Mouse (Mus musculus) MEL (cell line): ENCODE data around the gene Polr2e. TPM values are rescaled to one million over a fixed set of nuclear protein-coding genes. Genes with fewer than 3 reads are reported as not detected.
A peak's percentile ranks its signal among the peaks of the same experiment; 100 is the strongest.

Experiments used
- DNase-seq: peaks from one replicate; pipeline ENCODE4 v3.0.0; 2011; ENCODE audit warnings: low read depth, low spot score
- H3K27ac ChIP-seq: 2 replicates; pipeline ENCODE4 v1.5.1; 2012; ENCODE audit warnings: low read depth, mild to moderate bottlenecking, control low read depth, low read length, moderate library complexity; ENCODE audit not compliant: control insufficient read depth
- H3K27me3 ChIP-seq, 2 experiments: fragments of 150-350 bp in 1 of 2; sonication (generic) in 1 of 2; 2 replicates each; pipeline ENCODE4 v1.6.1; 2012; ENCODE audit warnings: low read length in 2 of 2, mild to moderate bottlenecking in 2 of 2, improper control_type of control experiment in 1 of 2, moderate library complexity in 1 of 2; ENCODE audit not compliant: insufficient read depth in 2 of 2, control insufficient read depth in 1 of 2
- H3K36me3 ChIP-seq, 2 experiments: 2 replicates each; pipeline ENCODE4 v1.6.1; 2012 to 2014; ENCODE audit warnings: low read length in 2 of 2, improper control_type of control experiment in 1 of 2, inconsistent platforms in 1 of 2, mild to moderate bottlenecking in 1 of 2; ENCODE audit not compliant: insufficient read depth in 2 of 2, control insufficient read depth in 1 of 2
- H3K4me1 ChIP-seq, 2 experiments: fragments of 150-350 bp in 1 of 2; sonication (generic) in 1 of 2; 2 replicates each; pipeline ENCODE4 v1.6.1; 2012; ENCODE audit warnings: low read length in 2 of 2, improper control_type of control experiment in 1 of 2, mild to moderate bottlenecking in 1 of 2; ENCODE audit not compliant: insufficient read depth in 2 of 2, control insufficient read depth in 1 of 2
- H3K4me3 ChIP-seq, 2 experiments: fragments of 150-350 bp in 1 of 2; sonication (generic) in 1 of 2; 2 replicates each; pipeline ENCODE4 v1.5.1; 2012; ENCODE audit warnings: low read depth in 2 of 2, low read length in 2 of 2, mild to moderate bottlenecking in 2 of 2, moderate library complexity in 2 of 2, control low read depth in 1 of 2, improper control_type of control experiment in 1 of 2; ENCODE audit not compliant: control insufficient read depth in 1 of 2, insufficient read depth in 1 of 2
- H3K79me2 ChIP-seq: 2 replicates; pipeline ENCODE4 v1.6.1; 2012; ENCODE audit warnings: mild to moderate bottlenecking, low read length, moderate library complexity; ENCODE audit not compliant: control insufficient read depth, poor library complexity, insufficient read depth
- H3K9ac ChIP-seq: 2 replicates; pipeline ENCODE4 v1.6.1; 2012; ENCODE audit warnings: low read depth, mild to moderate bottlenecking, control low read depth, low read length, moderate library complexity; ENCODE audit not compliant: control insufficient read depth, poor library complexity, severe bottlenecking
- H3K9me3 ChIP-seq: fragments of 150-350 bp; sonication (generic); replicated peaks from 2 replicates; pipeline ENCODE4 v1.6.1; 2012; ENCODE audit warnings: mild to moderate bottlenecking, low read length, improper control_type of control experiment, moderate library complexity; ENCODE audit not compliant: insufficient read depth
- ELF1 ChIP-seq: IDR thresholded peaks from 2 replicates; pipeline ENCODE4 v1.6.1; 2014; ENCODE audit warnings: low read depth, mild to moderate bottlenecking, inconsistent platforms, low read length, improper control_type of control experiment, moderate library complexity
- ETS1 ChIP-seq: IDR thresholded peaks from 2 replicates; pipeline ENCODE4 v1.6.1; 2012; ENCODE audit warnings: low read depth, mild to moderate bottlenecking, inconsistent platforms, low read length, improper control_type of control experiment, moderate library complexity
- HCFC1 ChIP-seq: IDR thresholded peaks from 2 replicates; pipeline ENCODE4 v1.6.1; 2012; ENCODE audit warnings: low read depth, mild to moderate bottlenecking, inconsistent platforms, low read length, improper control_type of control experiment, moderate library complexity
- MAX ChIP-seq: IDR thresholded peaks from 2 replicates; pipeline ENCODE4 v1.6.1; 2011; ENCODE audit warnings: low read length, improper control_type of control experiment
- MAZ ChIP-seq: IDR thresholded peaks from 2 replicates; pipeline ENCODE4 v1.6.1; 2012; ENCODE audit warnings: low read depth, mild to moderate bottlenecking, inconsistent platforms, low read length, improper control_type of control experiment
- MXI1 ChIP-seq: IDR thresholded peaks from 2 replicates; pipeline ENCODE4 v1.6.1; 2011; ENCODE audit warnings: mild to moderate bottlenecking, low read depth, low read length, improper control_type of control experiment
- MYC ChIP-seq: IDR thresholded peaks from 2 replicates; pipeline ENCODE4 v1.6.1; 2011; ENCODE audit warnings: low read depth, mild to moderate bottlenecking, low read length, improper control_type of control experiment, moderate library complexity
- POLR2A ChIP-seq, 2 experiments: IDR thresholded peaks; 2 replicates each; pipeline ENCODE4 v1.6.1; 2011 to 2012; ENCODE audit warnings: low read length in 2 of 2, mild to moderate bottlenecking in 2 of 2, control low read depth in 1 of 2, improper control_type of control experiment in 1 of 2, low read depth in 1 of 2, moderate library complexity in 1 of 2; ENCODE audit not compliant: control insufficient read depth in 1 of 2, insufficient read depth in 1 of 2, poor library complexity in 1 of 2
- POLR2AphosphoS2 ChIP-seq: IDR thresholded peaks from 2 replicates; pipeline ENCODE4 v1.6.1; 2011; ENCODE audit warnings: low read length, improper control_type of control experiment
- POLR2AphosphoS5 ChIP-seq: IDR thresholded peaks from 2 replicates; pipeline ENCODE4 v1.6.1; 2012; ENCODE audit warnings: low read depth, borderline replicate concordance, mild to moderate bottlenecking, inconsistent platforms, low read length, moderate library complexity, mixed read lengths
- SIN3A ChIP-seq: IDR thresholded peaks from 2 replicates; pipeline ENCODE4 v1.6.1; 2012; ENCODE audit warnings: low read length, improper control_type of control experiment, inconsistent platforms
- TBP ChIP-seq: IDR thresholded peaks from 2 replicates; pipeline ENCODE4 v1.8.0; 2011; ENCODE audit warnings: low read depth, low read length, improper control_type of control experiment
- TCF12 ChIP-seq: IDR thresholded peaks from 2 replicates; pipeline ENCODE4 v1.6.1; 2014; ENCODE audit warnings: low read depth, mild to moderate bottlenecking, inconsistent platforms, low read length, improper control_type of control experiment, moderate library complexity
- USF1 ChIP-seq: IDR thresholded peaks from 2 replicates; pipeline ENCODE4 v1.6.1; 2014; ENCODE audit warnings: low read depth, mild to moderate bottlenecking, inconsistent platforms, low read length, improper control_type of control experiment, moderate library complexity
- ZKSCAN1 ChIP-seq: IDR thresholded peaks from 2 replicates; pipeline ENCODE4 v1.6.1; 2012; ENCODE audit warnings: low read depth, mild to moderate bottlenecking, inconsistent platforms, low read length, improper control_type of control experiment, moderate library complexity
- ZNF384 ChIP-seq: IDR thresholded peaks from 2 replicates; pipeline ENCODE4 v1.6.1; 2012; ENCODE audit warnings: low read depth, mild to moderate bottlenecking, inconsistent platforms, low read length, improper control_type of control experiment
- polyA plus RNA-seq, 2 experiments: library from polyadenylated mRNA; stranded (reverse) in 1 of 2; unstranded in 1 of 2; fragments of >175 nt in 1 of 2; fragments of >200 nt in 1 of 2; gene quantifications; 2 replicates each; pipeline versions ENCODE4 v1.2.1 to v1.2.4; 2012; ENCODE audit warnings: low replicate concordance in 2 of 2, low read depth in 1 of 2; ENCODE audit not compliant: insufficient read length in 2 of 2, insufficient read depth in 1 of 2, missing spikeins in 1 of 2
- total RNA-seq: library from RNA; depleted of rRNA; stranded (reverse); fragments of 300-350 nt; gene quantifications from 2 replicates; pipeline ENCODE4 v1.2.3, GENCODE M21; 2012

Polr2e gene
- total and polyA plus RNA-seq, 3 experiments = 169 to 279 (median 258) TPM

DNA sequence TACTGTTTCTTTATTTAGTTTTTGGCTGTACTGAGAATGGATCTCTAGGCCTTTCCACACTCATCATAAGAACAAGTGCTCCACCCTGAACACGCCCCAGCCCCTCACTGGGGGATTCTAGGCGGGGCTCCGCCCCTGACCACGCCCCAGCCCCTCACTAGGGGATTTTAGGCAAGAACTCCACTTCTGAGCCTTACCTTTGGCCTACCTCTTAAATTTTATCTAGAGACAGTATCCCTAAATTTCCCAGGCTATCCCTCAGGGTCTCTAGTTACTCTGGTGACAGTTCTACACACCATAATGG lies 14.6 kb downstream of the Polr2e start:
- Histone ChIP-seq H3K79me2 (no peaks in the 10 kb centered on the region), H3K27me3 (no peaks in the 10 kb centered on the region), H3K4me1 (peaks cover 2 to 23% of the 10 kb centered on the region in 2 experiments; a peak in 3 of 4 replicates), H3K27ac (peak overlapping the region; percentile 74; the same call in 1 of the 2 replicates), H3K4me3 (no peak overlapping the region), H3K36me3 (peaks cover 2 to 20% of the 10 kb centered on the region in 2 experiments; a peak in 3 of 4 replicates), H3K9ac (no peak overlapping the region), H3K9me3 (no peaks in the 10 kb centered on the region)
- no peak for TF ChIP-seq POLR2AphosphoS5
- TF ChIP-seq MAX = no peak
- no peak for TF ChIP-seq MAZ
- TF ChIP-seq ETS1 = no peak
- no peak for TF ChIP-seq POLR2AphosphoS2
- no peak for TF ChIP-seq ZNF384
- TF ChIP-seq TCF12 = no peak
- TF ChIP-seq, all 39 proteins: peak for 0
- no peak for DNase-seq

DNA sequence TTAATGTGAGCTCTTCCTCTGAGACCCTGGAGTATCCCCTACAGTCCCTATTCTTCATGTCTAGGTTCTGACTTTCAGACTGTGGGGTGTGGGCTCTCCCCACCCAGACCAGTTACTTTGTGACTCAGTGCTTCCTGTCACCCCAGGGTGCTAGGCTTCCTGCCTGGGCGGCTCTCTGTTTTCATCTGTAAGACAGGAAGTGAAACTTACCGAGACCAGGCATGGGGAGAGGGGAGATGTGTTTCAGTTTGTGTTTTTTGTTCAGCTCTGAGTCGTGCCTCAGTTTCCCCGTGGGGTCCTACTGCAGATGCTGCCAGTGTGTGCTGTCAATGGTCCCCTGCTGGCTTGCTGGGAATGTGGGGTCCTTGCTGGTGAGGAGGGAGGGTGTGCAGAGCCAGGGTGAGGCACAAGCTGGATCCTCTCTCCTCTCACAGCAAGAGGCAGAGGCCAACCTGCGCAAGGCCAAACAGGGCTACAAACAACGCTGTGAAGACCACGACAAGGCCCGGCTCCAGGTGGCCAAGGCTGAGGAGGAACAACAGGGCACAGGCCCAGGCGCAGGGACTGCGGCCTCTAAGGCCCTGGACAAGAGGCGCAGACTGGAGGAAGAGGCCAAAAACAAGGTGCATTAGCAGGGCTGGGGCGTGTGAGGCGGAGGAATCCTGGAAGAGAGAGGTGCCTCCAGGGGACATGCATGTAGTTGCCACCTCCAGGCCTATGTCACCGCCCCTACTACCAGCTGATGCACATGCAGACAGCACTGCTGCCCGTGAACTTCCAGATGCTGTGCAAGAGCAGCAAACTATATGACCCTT lies 15.2 kb downstream of the Polr2e start:
- Histone ChIP-seq H3K79me2 (no peaks in the 10 kb centered on the region), H3K27me3 (no peaks in the 10 kb centered on the region), H3K9ac (peak overlapping the region; percentile 51), H3K4me1 (peaks cover 2 to 23% of the 10 kb centered on the region in 2 experiments; a peak in 3 of 4 replicates), H3K4me3 (0 out of 4 replicates have a peak overlapping the region, but pooled peaks of 1 of the 2 experiments have one; percentile 16), H3K36me3 (peaks cover 2 to 20% of the 10 kb centered on the region in 2 experiments; a peak in 3 of 4 replicates), H3K27ac (peak overlapping the region; percentile 74), H3K9me3 (no peaks in the 10 kb centered on the region)
- TF ChIP-seq POLR2A (IDR thresholded peaks at IDR 0.05; ENCODE audit: control insufficient read depth in 1 of 2, insufficient read depth in 1 of 2, low read depth in 1 of 2, low read length in 2 of 2, poor library complexity in 1 of 2) = 0 out of 4 replicates have a peak, but pooled peaks of 1 of the 2 experiments have one; percentile 28
- 0 out of 2 replicates have a peak, but pooled peaks have one; percentile 12 for TF ChIP-seq TBP
- TF ChIP-seq ELF1 = 0 out of 2 replicates have a peak, but pooled peaks have one; percentile 0
- peak; percentile 23; the same call in 1 of the 2 replicates for TF ChIP-seq SIN3A
- no peak for TF ChIP-seq ZKSCAN1
- DNase-seq = peak; percentile 74

DNA sequence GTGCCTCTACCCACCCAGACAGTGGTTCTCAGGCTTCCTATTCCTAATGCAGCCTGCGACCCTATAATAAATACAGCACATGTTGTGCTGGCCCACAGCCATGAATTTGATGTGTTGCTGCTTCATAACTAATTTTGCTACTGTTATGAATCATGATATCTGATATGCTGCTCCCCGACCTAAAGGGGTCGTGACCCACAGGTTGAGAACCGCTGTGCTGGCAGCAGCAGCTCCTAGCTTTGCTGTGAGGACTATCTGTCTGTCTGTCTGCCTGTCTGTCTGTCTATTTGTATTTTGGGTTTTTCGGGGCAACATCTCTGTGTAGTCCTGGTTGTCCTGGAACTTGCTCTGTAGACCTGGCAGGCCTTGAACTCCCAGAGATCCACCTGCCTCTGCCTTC lies 15.8 kb downstream of the Polr2e start:
- Histone ChIP-seq H3K4me3 (no peak overlapping the region), H3K4me1 (peaks cover 4 to 28% of the 10 kb centered on the region in 2 experiments; a peak in 3 of 4 replicates), H3K9ac (peak overlapping the region; percentile 51)
- DNase-seq = peak; percentile 47
- TF ChIP-seq ELF1 = 0 out of 2 replicates have a peak, but pooled peaks have one; percentile 2
- TF ChIP-seq USF1 = no peak
- 0 out of 2 replicates have a peak, but pooled peaks have one; percentile 25 for TF ChIP-seq MXI1
- TF ChIP-seq MYC = 0 out of 2 replicates have a peak, but pooled peaks have one; percentile 2
- no peak for TF ChIP-seq HCFC1
- TF ChIP-seq MAX = peak; percentile 37; the same call in 1 of the 2 replicates
- TF ChIP-seq POLR2AphosphoS2 = no peak
- TF ChIP-seq, all 39 proteins: peak for 4
- no peaks in the 10 kb centered on the region for H3K79me2 ChIP-seq
- H3K27ac ChIP-seq = peak overlapping the region; percentile 74
- H3K27me3 ChIP-seq = no peaks in the 10 kb centered on the region
- H3K36me3 ChIP-seq = peaks cover 2 to 23% of the 10 kb centered on the region in 2 experiments; a peak in 3 of 4 replicates
- no peaks in the 10 kb centered on the region for H3K9me3 ChIP-seq
